Mouse (Mus musculus) bone marrow, adult 2 months (tissue): ENCODE data around the gene Rlf. TPM values are rescaled to one million over a fixed set of nuclear protein-coding genes. Genes with fewer than 3 reads are reported as not detected.

Experiments
- H3K27ac ChIP-seq: fragments of 200-500 bp; 2 replicates; pipeline ENCODE4 v1.5.1; 2012; ENCODE audit warnings: low read depth, mild to moderate bottlenecking, control low read depth, inconsistent platforms, low read length; ENCODE audit not compliant: control insufficient read depth, poor library complexity, insufficient read depth
- H3K4me1 ChIP-seq: fragments of 200-500 bp; 2 replicates; pipeline ENCODE4 v1.6.1; 2011; ENCODE audit warnings: low read length; ENCODE audit not compliant: control insufficient read depth, insufficient read depth
- H3K4me3 ChIP-seq: fragments of 200-500 bp; replicated peaks from 2 replicates; pipeline ENCODE3; 2011; ENCODE audit warnings: mild to moderate bottlenecking, low read depth, low read length, control low read depth; ENCODE audit not compliant: control insufficient read depth
- CTCF ChIP-seq: fragments of 200-500 bp; IDR thresholded peaks from 2 replicates; pipeline ENCODE4 v1.5.1; 2011; ENCODE audit warnings: low read length, control low read depth; ENCODE audit not compliant: control insufficient read depth, insufficient read depth
- POLR2A ChIP-seq: fragments of 200-500 bp; IDR thresholded peaks from 2 replicates; pipeline ENCODE4 v1.6.1; 2011; ENCODE audit warnings: low read depth, mild to moderate bottlenecking, control low read depth, low read length, borderline replicate concordance; ENCODE audit not compliant: control insufficient read depth
- WGBS: fragments of 180-500 bp; shearing (Covaris S2); methylation state at CpG from one replicate; pipeline ENCODE4 v1.1.7; 2018; 5-methylcytosine and 5-hydroxymethylcytosine counted together
- polyA plus RNA-seq: library from polyadenylated mRNA; stranded (reverse); fragments of >200 nt; gene quantifications from 2 replicates; pipeline ENCODE4 v1.2.4, GENCODE M21; 2011; ENCODE audit warnings: low replicate concordance; ENCODE audit not compliant: missing spikeins, insufficient read depth, insufficient read length

The Rlf gene
- polyA plus RNA-seq, 1 experiment, result 16.9 TPM

GRCm38 (mm10) chr4:121103304-121103703 is 111.6 kb downstream of the Rlf start:
- Histone ChIP-seq H3K4me3 (no peak overlapping the region), H3K4me1 (no peaks in the 10 kb centered on the region; the same call in 1 of the 2 replicates), H3K27ac (no peak overlapping the region)
- 80% methylated on average over 4 of the region's 4 CpGs for WGBS
- no peak for TF ChIP-seq POLR2A
- no peak for TF ChIP-seq CTCF

- peak within 1 kb of the TSS; percentile 46 for H3K27ac ChIP-seq
- H3K4me1 ChIP-seq, result no peaks in the 10 kb centered on the region; the same call in 1 of the 2 replicates
- WGBS, result under 1% methylated on average over 39 of the region's 39 CpGs
- H3K4me3 ChIP-seq, result peak within 1 kb of the TSS; percentile 99
- peak; percentile 57; the same call in 1 of the 2 replicates for TF ChIP-seq POLR2A
- TF ChIP-seq CTCF, result no peak
These were observed 117.1 kb downstream of the Rlf start, which contains the start of gene Zmpste24 for GRCm38 (mm10) chr4:121097650-121098378. TSS of gene Zmpste24 (minus strand) at chr4:121098241.

Other genes with a start within 250 kb of the Rlf start
- gene Smap2, start 197.8 kb downstream of the Rlf start, polyA plus RNA-seq, result 43.1 and 60.0 TPM in 2 replicates
- gene Col9a2, start 175.7 kb downstream of the Rlf start, polyA plus RNA-seq, result not detected in 2 replicates
- 10.6 and 24.8 TPM in 2 replicates for gene Zmpste24, start 116.8 kb downstream of the Rlf start, polyA plus RNA-seq
- not detected in 2 replicates for gene Tmco2, start 105.9 kb downstream of the Rlf start, polyA plus RNA-seq
- gene Gm12888, start 109.8 kb upstream of the Rlf start, polyA plus RNA-seq, result not detected in 2 replicates
- gene Gm12886, start 208.0 kb upstream of the Rlf start, polyA plus RNA-seq, result 1.8 TPM in 1 of 2 replicates, not detected in the other